Mouse (Mus musculus) embryonic facial prominence, embryonic 11.5 days (tissue): ENCODE measurements around the gene Wdsub1. TPM values are rescaled to one million over a fixed set of nuclear protein-coding genes. Genes with fewer than 3 reads are reported as not detected.

ENCODE experiments used
- ATAC-seq: fragments of 200-750 bp; cut with Nextera tagmentation; replicated peaks from 2 replicates; pipeline ENCODE4 v1.8.0; 2017; ENCODE audit warnings: low read depth; ENCODE audit not compliant: insufficient number of reproducible peaks, low FRiP score, low TSS enrichment
- DNase-seq: peaks from one replicate; pipeline ENCODE4 v3.0.0-alpha.2; 2015; ENCODE audit warnings: low spot score
- H3K27ac ChIP-seq: fragments of 300-500 bp; sonication (generic); replicated peaks from 2 replicates; pipeline ENCODE4 v1.5.1; 2014; ENCODE audit warnings: mild to moderate bottlenecking, low read depth, low read length, control low read depth
- H3K27me3 ChIP-seq: fragments of 300-500 bp; sonication (generic); 2 replicates; pipeline ENCODE4 v1.6.1; 2014; ENCODE audit warnings: mild to moderate bottlenecking, low read length, moderate library complexity, mixed read lengths; ENCODE audit not compliant: control insufficient read depth, insufficient read depth
- H3K36me3 ChIP-seq: fragments of 300-500 bp; sonication (generic); replicated peaks from 2 replicates; pipeline ENCODE4 v1.6.1; 2014; ENCODE audit warnings: low read depth, mild to moderate bottlenecking, low read length, moderate library complexity, mixed read lengths; ENCODE audit not compliant: control insufficient read depth, insufficient read depth
- H3K4me1 ChIP-seq: fragments of 300-500 bp; sonication (generic); 2 replicates; pipeline ENCODE4 v1.6.1; 2014; ENCODE audit warnings: low read length, mixed read lengths; ENCODE audit not compliant: control insufficient read depth, insufficient read depth
- H3K4me2 ChIP-seq: fragments of 300-500 bp; sonication (generic); 2 replicates; pipeline ENCODE4 v1.6.1; 2014; ENCODE audit warnings: low read depth, mild to moderate bottlenecking, control low read depth, low read length, moderate library complexity
- H3K4me3 ChIP-seq: fragments of 300-500 bp; sonication (generic); 2 replicates; pipeline ENCODE4 v1.5.1; 2014; ENCODE audit warnings: low read depth, low read length, control low read depth
- H3K9ac ChIP-seq: fragments of 300-500 bp; sonication (generic); replicated peaks from 2 replicates; pipeline ENCODE4 v1.6.1; 2014; ENCODE audit warnings: mild to moderate bottlenecking, control low read depth, low read length
- H3K9me3 ChIP-seq: fragments of 300-500 bp; sonication (generic); replicated peaks from 2 replicates; pipeline ENCODE4 v1.6.1; 2016; ENCODE audit warnings: mild to moderate bottlenecking, low read length, inconsistent platforms, mixed read lengths; ENCODE audit not compliant: control insufficient read depth
- WGBS: fragments of 180-500 bp; shearing (Covaris S2); extraction: QIAGEN DNeasy Blood & Tissue Kit; methylation state at CpG from one replicate; pipeline ENCODE4 v1.1.7; 2014; 5-methylcytosine and 5-hydroxymethylcytosine counted together
- polyA plus RNA-seq: library from polyadenylated mRNA; unstranded; fragments of >200 nt; fragmentation: Nextera tagmentation; extraction: Ambion mirVana; gene quantifications from 2 replicates; pipeline ENCODE4 v1.2.1, GENCODE M21; 2014

The Wdsub1 gene
- polyA plus RNA-seq, 1 experiment from 2014 or later: 20.9 TPM

GRCm38 (mm10) chr2:59841189-59841939 is 41.0 kb downstream of the Wdsub1 start:
- Histone ChIP-seq H3K9ac (no peak overlapping the region), H3K9me3 (no peaks in the 10 kb centered on the region), H3K27ac (0 out of 2 replicates have a peak overlapping the region, but pooled peaks have one; percentile 10), H3K36me3 (no peaks in the 10 kb centered on the region; the same call in none of the 2 replicates), H3K4me2 (no peak overlapping the region), H3K4me3 (no peak overlapping the region), H3K27me3 (no peaks in the 10 kb centered on the region), H3K4me1 (no peaks in the 10 kb centered on the region)
- WGBS: 64% methylated on average over 12 of the region's 12 CpGs
- peak; percentile 31 for DNase-seq
- no peak; the same call in 1 of the 2 replicates for ATAC-seq

- 61% methylated on average over 4 of the region's 4 CpGs for WGBS
- ATAC-seq (no peak), DNase-seq (no peak)
- no peak overlapping the region for H3K27ac ChIP-seq
- no peaks in the 10 kb centered on the region for H3K27me3 ChIP-seq
- peaks cover 3% of the 10 kb centered on the region for H3K36me3 ChIP-seq
- no peak overlapping the region for H3K9ac ChIP-seq
- no peak overlapping the region for H3K4me3 ChIP-seq
- H3K4me2 ChIP-seq: no peak overlapping the region
- H3K9me3 ChIP-seq: no peaks in the 10 kb centered on the region
- H3K4me1 ChIP-seq: no peaks in the 10 kb centered on the region
Observed at GRCm38 (mm10) chr2:59840191-59840590, 42.2 kb downstream of the Wdsub1 start.

DNA sequence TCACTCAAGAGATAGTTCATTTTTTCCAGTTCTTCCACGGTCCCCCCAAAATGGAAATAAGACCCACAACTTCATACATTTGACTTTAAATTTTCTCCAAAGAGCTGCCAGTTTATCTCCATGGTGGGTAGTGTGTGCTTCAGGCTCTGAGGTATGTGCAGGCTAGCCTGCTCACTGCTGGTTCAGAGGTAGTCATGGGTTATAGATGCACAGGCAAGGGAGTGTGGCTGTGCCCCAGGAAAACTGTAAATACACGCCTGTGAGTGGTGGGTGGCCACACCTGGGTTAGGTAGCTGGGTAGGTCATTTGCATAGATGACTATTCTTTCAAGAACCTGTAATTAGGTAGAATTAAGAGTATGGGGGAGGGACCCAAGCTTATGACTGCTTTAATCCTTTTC is 42.6 kb downstream of the Wdsub1 start:
- Histone ChIP-seq H3K9ac (no peak overlapping the region), H3K36me3 (peaks cover 3% of the 10 kb centered on the region), H3K9me3 (no peaks in the 10 kb centered on the region), H3K27ac (no peak overlapping the region), H3K27me3 (no peaks in the 10 kb centered on the region), H3K4me1 (no peaks in the 10 kb centered on the region), H3K4me2 (no peak overlapping the region), H3K4me3 (no peak overlapping the region)
- 73% methylated on average over 2 of the region's 2 CpGs for WGBS
- DNase-seq (no peak), ATAC-seq (no peak)

DNA sequence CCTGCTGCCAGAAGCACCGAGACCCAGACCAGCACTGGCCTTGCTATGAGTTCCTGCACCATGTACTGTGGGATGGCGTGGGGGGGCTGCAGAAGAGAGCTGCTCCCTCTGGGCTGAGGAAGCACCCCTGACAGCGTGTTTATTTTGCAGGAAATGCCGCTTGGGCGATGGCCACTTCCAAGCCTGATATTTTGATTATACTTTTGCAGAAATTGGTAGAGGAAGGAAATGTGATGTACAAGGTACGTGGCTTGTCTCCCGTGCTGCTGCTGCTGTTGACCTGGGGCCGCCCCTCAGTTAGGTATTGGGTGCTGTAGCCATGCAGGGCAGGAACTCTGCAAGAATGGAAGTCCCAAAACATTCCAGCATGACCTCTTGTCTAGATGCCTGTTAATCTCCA is 43.6 kb downstream of the Wdsub1 start:
- Histone ChIP-seq H3K27ac (no peak overlapping the region), H3K36me3 (peaks cover 3% of the 10 kb centered on the region)
- WGBS: 86% methylated on average over 8 of the region's 8 CpGs

GRCm38 (mm10) chr2:59831831-59832230 is 50.6 kb downstream of the Wdsub1 start:
- no peak overlapping the region for H3K4me2 ChIP-seq
- WGBS: 89% methylated on average over 7 of the region's 7 CpGs
- H3K4me3 ChIP-seq: no peak overlapping the region
- H3K27me3 ChIP-seq: no peaks in the 10 kb centered on the region
- no peak overlapping the region for H3K27ac ChIP-seq
- H3K9me3 ChIP-seq: no peaks in the 10 kb centered on the region
- H3K36me3 ChIP-seq: peaks cover 3% of the 10 kb centered on the region
- peaks cover 14% of the 10 kb centered on the region for H3K4me1 ChIP-seq
- no peak for DNase-seq
- H3K9ac ChIP-seq: no peak overlapping the region
- ATAC-seq: no peak

More for the DNA sequence above, 43.6 kb downstream of the Wdsub1 start:
- H3K9me3 ChIP-seq: no peaks in the 10 kb centered on the region
- no peak overlapping the region for H3K4me3 ChIP-seq
- no peak for ATAC-seq
- H3K27me3 ChIP-seq: no peaks in the 10 kb centered on the region
- no peak overlapping the region for H3K4me2 ChIP-seq
- no peaks in the 10 kb centered on the region for H3K4me1 ChIP-seq
- no peak for DNase-seq
- no peak overlapping the region for H3K9ac ChIP-seq

DNA sequence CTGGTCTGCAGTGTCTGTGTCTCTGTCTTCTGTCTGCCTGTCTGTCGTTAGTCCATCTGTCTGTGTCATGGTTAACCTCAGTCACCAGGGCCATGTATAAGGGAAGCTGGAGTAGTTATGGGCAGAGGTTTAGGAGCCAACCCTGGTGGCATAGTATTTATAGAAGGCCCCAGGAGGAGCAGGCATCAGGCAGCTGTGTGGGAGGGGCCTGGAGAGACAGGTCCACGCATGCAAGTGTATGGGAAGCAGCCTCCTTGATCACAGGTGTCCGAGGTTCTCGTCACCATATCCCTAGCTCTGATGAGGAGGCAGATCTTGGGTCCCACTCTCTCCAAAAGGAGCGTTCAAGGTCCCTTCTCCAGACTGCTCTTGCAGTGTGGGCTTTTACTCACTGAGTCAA is 51.5 kb downstream of the Wdsub1 start:
- H3K36me3 ChIP-seq: peaks cover 3% of the 10 kb centered on the region
- H3K4me3 ChIP-seq: no peak overlapping the region
- H3K4me2 ChIP-seq: no peak overlapping the region
- 87% methylated on average over 5 of the region's 5 CpGs for WGBS
- H3K9me3 ChIP-seq: no peaks in the 10 kb centered on the region
- no peak overlapping the region; the same call in 1 of the 2 replicates for H3K9ac ChIP-seq
- peaks cover 14% of the 10 kb centered on the region for H3K4me1 ChIP-seq
- no peak for DNase-seq
- H3K27me3 ChIP-seq: no peaks in the 10 kb centered on the region
- H3K27ac ChIP-seq: no peak overlapping the region
- no peak for ATAC-seq

DNA sequence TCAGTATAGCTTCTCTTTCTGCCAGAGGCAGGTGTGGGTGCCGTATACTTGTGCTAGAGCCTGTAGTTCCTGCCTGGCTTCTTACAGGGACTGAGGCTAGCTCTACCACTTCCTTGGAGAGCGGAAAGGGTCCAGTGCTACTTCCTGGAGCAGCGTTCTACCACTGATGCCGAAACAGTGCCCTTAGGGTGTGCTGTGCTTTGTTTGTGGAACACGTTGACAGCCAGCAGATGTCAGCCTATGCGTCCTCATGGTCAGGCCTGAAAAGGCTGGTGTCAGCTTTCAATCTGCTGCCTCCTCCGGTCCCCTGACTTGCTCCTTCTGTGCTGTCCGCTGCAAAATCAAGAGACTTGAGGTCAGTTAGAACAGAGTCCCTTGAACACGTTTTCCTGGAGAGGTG is 52.2 kb downstream of the Wdsub1 start:
- Histone ChIP-seq H3K4me1 (peaks cover 14% of the 10 kb centered on the region), H3K27me3 (no peaks in the 10 kb centered on the region), H3K9me3 (no peaks in the 10 kb centered on the region), H3K36me3 (no peaks in the 10 kb centered on the region), H3K9ac (peak overlapping the region; percentile 22; the same call in 1 of the 2 replicates), H3K4me3 (no peak overlapping the region), H3K4me2 (no peak overlapping the region; the same call in 1 of the 2 replicates), H3K27ac (0 out of 2 replicates have a peak overlapping the region, but pooled peaks have one; percentile 48)
- ATAC-seq: peak; percentile 61; the same call in 1 of the 2 replicates
- WGBS: 10% methylated on average over 9 of the region's 9 CpGs
- peak; percentile 76 for DNase-seq

DNA sequence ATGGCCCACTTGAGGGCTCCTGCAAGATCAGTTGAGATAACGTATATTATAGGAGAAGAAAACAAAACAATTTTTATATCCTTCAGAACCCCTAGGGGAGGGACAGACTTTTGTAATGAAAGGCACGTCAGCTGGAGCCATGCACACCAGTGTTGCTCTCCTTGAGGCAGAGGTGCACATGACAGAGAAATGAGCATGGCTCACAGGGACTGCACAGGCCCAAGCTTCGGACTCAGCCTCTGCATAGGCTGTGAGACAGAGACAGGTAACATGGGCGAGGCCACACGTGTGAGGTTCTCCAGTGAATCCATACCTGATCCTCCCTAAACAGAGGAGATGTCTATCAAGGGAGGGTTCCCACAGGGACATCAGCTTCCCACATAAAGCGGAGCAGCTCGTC is 52.7 kb downstream of the Wdsub1 start:
- Histone ChIP-seq H3K27me3 (no peaks in the 10 kb centered on the region), H3K36me3 (no peaks in the 10 kb centered on the region), H3K4me1 (peaks cover 14% of the 10 kb centered on the region), H3K9me3 (no peaks in the 10 kb centered on the region), H3K4me3 (no peak overlapping the region), H3K4me2 (no peak overlapping the region; the same call in 1 of the 2 replicates), H3K9ac (0 out of 2 replicates have a peak overlapping the region, but pooled peaks have one; percentile 1), H3K27ac (peak overlapping the region; percentile 48; the same call in 1 of the 2 replicates)
- DNase-seq: no peak
- ATAC-seq: peak; percentile 40; the same call in 1 of the 2 replicates
- WGBS: 66% methylated on average over 7 of the region's 7 CpGs
